Mouse (Mus musculus) MEL (cell line): Measurements from ENCODE around the gene Tmem236.

Experiments
- CHD2 ChIP-seq: IDR thresholded peaks from 2 replicates; pipeline ENCODE4 v1.6.1; 2011; ENCODE audit warnings: low read length, improper control_type of control experiment
- CTCF ChIP-seq, 3 experiments: IDR thresholded peaks in 2 of 3; conservative IDR thresholded peaks in 1 of 3; 2 replicates each; pipeline ENCODE4 v1.5.1; 2011 to 2012; ENCODE audit warnings: low read length in 3 of 3, low read depth in 2 of 3, mild to moderate bottlenecking in 2 of 3, improper control_type of control experiment in 1 of 3, inconsistent platforms in 1 of 3, mixed read lengths in 1 of 3, moderate library complexity in 1 of 3; ENCODE audit not compliant: control insufficient read depth in 1 of 3, insufficient read depth in 1 of 3, poor library complexity in 1 of 3, severe bottlenecking in 1 of 3
- EP300 ChIP-seq, 2 experiments: IDR thresholded peaks; 2 replicates each; pipeline ENCODE4 v1.6.1; 2011; ENCODE audit warnings: improper control_type of control experiment in 2 of 2, low read length in 2 of 2, low read depth in 1 of 2, mild to moderate bottlenecking in 1 of 2
- USF2 ChIP-seq, 2 experiments: IDR thresholded peaks; 2 replicates each; pipeline ENCODE4 v1.6.1; 2011 to 2012; ENCODE audit warnings: improper control_type of control experiment in 2 of 2, low read length in 2 of 2, borderline replicate concordance in 1 of 2, inconsistent platforms in 1 of 2, low read depth in 1 of 2, mild to moderate bottlenecking in 1 of 2; ENCODE audit not compliant: insufficient read depth in 1 of 2
- ZKSCAN1 ChIP-seq: IDR thresholded peaks from 2 replicates; pipeline ENCODE4 v1.6.1; 2012; ENCODE audit warnings: low read depth, mild to moderate bottlenecking, inconsistent platforms, low read length, improper control_type of control experiment, moderate library complexity

- TF ChIP-seq CTCF (IDR thresholded peaks at IDR 0.05 in 2 of 3, conservative IDR thresholded peaks at IDR 0.05 in 1 of 3; ENCODE audit: control insufficient read depth in 1 of 3, insufficient read depth in 1 of 3, low read depth in 2 of 3, low read length in 3 of 3, poor library complexity in 1 of 3, severe bottlenecking in 1 of 3) (no peak), ZKSCAN1 (no peak), USF2 (IDR thresholded peaks at IDR 0.05; ENCODE audit: borderline replicate concordance in 1 of 2, insufficient read depth in 1 of 2, low read depth in 1 of 2, low read length in 2 of 2) (no peak), CHD2 (no peak), EP300 (IDR thresholded peaks at IDR 0.05; ENCODE audit: low read depth in 1 of 2, low read length in 2 of 2) (no peak)
Observed at GRCm38 (mm10) chr2:14229149-14229548, 54.8 kb downstream of the Tmem236 start, which contains the start of gene Mrc1.
